Mouse (Mus musculus): ENCODE measurements at regions not wholly inside any gene's neighbourhood (a gene's known extent, or its start where the extent isn't known, plus 50 kb on each side); places are given as distances from the start of the nearest gene placed in this dataset.

- H3K4me1 ChIP-seq (replicated peaks) = no peaks in the 10 kb centered on the region
- 94% methylated on average over 1 of the region's 1 CpGs for WGBS
- no peak overlapping the region for H3K9ac ChIP-seq
- no peak overlapping the region for H3K4me3 ChIP-seq
- H3K27ac ChIP-seq (replicated peaks) = no peak overlapping the region
- no peak for ATAC-seq (ENCODE audit: low FRiP score, low read depth)
- H3K4me2 ChIP-seq = no peak overlapping the region
- no peaks in the 10 kb centered on the region for H3K36me3 ChIP-seq
- H3K27me3 ChIP-seq = no peaks in the 10 kb centered on the region
- H3K9me3 ChIP-seq = no peaks in the 10 kb centered on the region
Observed at GRCm38 (mm10) chr12:35603742-35604141, 68.9 kb upstream of the Ahr start.

- WGBS = 91% methylated on average over 3 of the region's 3 CpGs
- no peaks in the 10 kb centered on the region for H3K27me3 ChIP-seq
- ATAC-seq (ENCODE audit: low FRiP score, low read depth) = no peak
Observed at GRCm38 (mm10) chr12:35602589-35602988, 67.8 kb upstream of the Ahr start.

GRCm38 (mm10) chr12:35598298-35598697 is 63.5 kb upstream of the Ahr start:
- Histone ChIP-seq H3K36me3 (no peaks in the 10 kb centered on the region), H3K4me2 (no peak overlapping the region), H3K27ac (replicated peaks) (no peak overlapping the region), H3K9ac (no peak overlapping the region), H3K4me3 (no peak overlapping the region), H3K9me3 (0 out of 2 replicates have a peak, but pooled peaks cover 3% of the 10 kb centered on the region), H3K4me1 (replicated peaks) (no peaks in the 10 kb centered on the region), H3K27me3 (no peaks in the 10 kb centered on the region)
- 87% methylated on average over 9 of the region's 9 CpGs for WGBS
- no peak for ATAC-seq (ENCODE audit: low FRiP score, low read depth)

More at GRCm38 (mm10) chr12:35602589-35602988, 67.8 kb upstream of the Ahr start:
- no peaks in the 10 kb centered on the region for H3K4me1 ChIP-seq (replicated peaks)
- H3K36me3 ChIP-seq = no peaks in the 10 kb centered on the region
- H3K9ac ChIP-seq = no peak overlapping the region
- H3K4me3 ChIP-seq = no peak overlapping the region
- H3K27ac ChIP-seq (replicated peaks) = no peak overlapping the region
- no peak overlapping the region for H3K4me2 ChIP-seq
- H3K9me3 ChIP-seq = no peaks in the 10 kb centered on the region

- no peak overlapping the region for H3K9ac ChIP-seq
- no peak overlapping the region for H3K4me3 ChIP-seq
- no peaks in the 10 kb centered on the region for H3K27me3 ChIP-seq
- H3K4me1 ChIP-seq (replicated peaks) = no peaks in the 10 kb centered on the region
- no peaks in the 10 kb centered on the region for H3K36me3 ChIP-seq
- no peak for ATAC-seq (ENCODE audit: low FRiP score, low read depth)
- no peak overlapping the region for H3K27ac ChIP-seq (replicated peaks)
- WGBS = 93% methylated on average over 3 of the region's 3 CpGs
- no peak overlapping the region for H3K4me2 ChIP-seq
- H3K9me3 ChIP-seq = 0 out of 2 replicates have a peak, but pooled peaks cover 3% of the 10 kb centered on the region
Observed at GRCm38 (mm10) chr12:35592866-35593265, 58.0 kb upstream of the Ahr start.

Measured in hindbrain, embryonic 15.5 days (tissue).